Mouse (Mus musculus) gastrocnemius, adult 2 months (tissue): ENCODE data around the gene Trim54. TPM values are rescaled to one million over a fixed set of nuclear protein-coding genes. Genes with fewer than 3 reads are reported as not detected.

ENCODE experiments used
- DNase-seq: peaks from one replicate; pipeline ENCODE4 v3.0.0; 2022
- H3K27ac ChIP-seq: fragments of 200-600 bp; 2 replicates; pipeline ENCODE4 v1.8.1; 2022; ENCODE audit warnings: mild to moderate bottlenecking
- H3K4me3 ChIP-seq: fragments of 200-600 bp; 2 replicates; pipeline ENCODE4 v1.8.1; 2022; ENCODE audit warnings: mild to moderate bottlenecking, moderate library complexity
- CTCF ChIP-seq: fragments of 200-600 bp; IDR thresholded peaks from 2 replicates; pipeline ENCODE4 v1.8.1; 2022; ENCODE audit warnings: antibody characterized with exemption, mild to moderate bottlenecking, moderate library complexity
- intact Hi-C: fragments of 180-260 bp; cut with DNase I; formaldehyde crosslinking; loops from one replicate; pipeline ENCODE4 v1.15.1; 2025
- total RNA-seq, 2 experiments: library from RNA; stranded (reverse); gene quantifications; 2 replicates each; pipeline ENCODE4 v1.2.3; 2021

Trim54 gene
- total RNA-seq, 2 experiments from 2014 or later: 356 to 504 TPM

DNA sequence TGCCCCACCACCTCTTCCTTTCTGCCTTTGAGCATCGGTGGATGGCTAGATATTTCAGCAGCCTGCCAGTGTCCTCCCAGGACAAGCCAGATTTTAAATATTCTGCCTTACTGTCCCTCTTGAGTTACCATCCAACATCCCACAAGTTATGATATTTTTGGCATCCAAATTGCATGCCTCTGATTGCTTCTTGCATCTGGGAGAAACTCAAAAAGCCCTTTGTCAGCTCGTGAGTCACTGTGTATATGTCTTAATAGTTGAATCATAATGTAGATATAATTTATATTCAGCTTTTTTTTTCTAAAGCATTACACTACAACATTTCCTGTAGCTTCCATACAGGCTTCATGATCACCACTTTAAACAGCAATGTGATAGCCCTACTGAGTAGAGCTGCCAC is 29.4 kb upstream of the Trim54 start:
- intact Hi-C loops: no loop called here
- TF ChIP-seq CTCF: no peak
- H3K4me3 ChIP-seq: no peak overlapping the region
- no peak overlapping the region for H3K27ac ChIP-seq
- DNase-seq: no peak

DNA sequence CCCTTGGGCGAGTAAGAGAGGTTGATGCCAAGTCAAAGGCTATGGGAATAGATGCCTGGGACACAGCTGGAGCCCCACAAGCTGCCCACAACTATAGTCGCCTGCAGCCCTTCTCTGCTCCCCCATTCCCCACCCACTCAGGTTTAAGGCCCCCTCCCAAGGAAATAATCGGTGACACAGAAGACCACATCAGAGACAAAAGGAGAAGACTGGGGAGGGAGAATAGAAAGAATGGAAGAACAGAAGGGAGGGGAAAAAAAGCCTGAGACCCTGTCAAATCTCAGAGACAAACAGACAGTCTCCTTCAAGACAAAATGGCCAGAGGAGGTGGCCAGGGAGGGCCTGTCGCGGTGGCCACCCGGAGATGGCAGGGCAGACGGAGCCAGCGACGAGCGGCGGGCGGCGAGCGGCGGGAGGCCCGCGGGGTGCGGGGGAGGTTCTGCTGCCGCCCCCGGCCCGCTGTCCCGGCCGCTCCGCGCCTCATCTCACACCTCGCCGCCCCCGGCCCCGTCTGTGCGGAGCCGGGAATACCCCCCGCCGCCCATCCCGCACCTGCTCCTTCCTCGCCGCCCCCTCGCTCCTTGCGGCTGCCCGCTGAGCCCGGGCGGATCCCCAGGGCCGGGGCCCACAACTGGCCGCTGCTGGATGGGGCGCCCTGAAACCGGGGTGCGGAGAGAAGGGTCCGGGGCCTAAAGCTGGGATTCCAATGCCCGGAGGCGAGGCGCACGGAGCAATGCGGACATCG is 24.1 kb upstream of the Trim54 start:
- Histone ChIP-seq H3K27ac (no peak overlapping the region), H3K4me3 (peak overlapping the region; percentile 67)
- no peak for DNase-seq
- TF ChIP-seq CTCF: no peak
- intact Hi-C loops: no loop called here

DNA sequence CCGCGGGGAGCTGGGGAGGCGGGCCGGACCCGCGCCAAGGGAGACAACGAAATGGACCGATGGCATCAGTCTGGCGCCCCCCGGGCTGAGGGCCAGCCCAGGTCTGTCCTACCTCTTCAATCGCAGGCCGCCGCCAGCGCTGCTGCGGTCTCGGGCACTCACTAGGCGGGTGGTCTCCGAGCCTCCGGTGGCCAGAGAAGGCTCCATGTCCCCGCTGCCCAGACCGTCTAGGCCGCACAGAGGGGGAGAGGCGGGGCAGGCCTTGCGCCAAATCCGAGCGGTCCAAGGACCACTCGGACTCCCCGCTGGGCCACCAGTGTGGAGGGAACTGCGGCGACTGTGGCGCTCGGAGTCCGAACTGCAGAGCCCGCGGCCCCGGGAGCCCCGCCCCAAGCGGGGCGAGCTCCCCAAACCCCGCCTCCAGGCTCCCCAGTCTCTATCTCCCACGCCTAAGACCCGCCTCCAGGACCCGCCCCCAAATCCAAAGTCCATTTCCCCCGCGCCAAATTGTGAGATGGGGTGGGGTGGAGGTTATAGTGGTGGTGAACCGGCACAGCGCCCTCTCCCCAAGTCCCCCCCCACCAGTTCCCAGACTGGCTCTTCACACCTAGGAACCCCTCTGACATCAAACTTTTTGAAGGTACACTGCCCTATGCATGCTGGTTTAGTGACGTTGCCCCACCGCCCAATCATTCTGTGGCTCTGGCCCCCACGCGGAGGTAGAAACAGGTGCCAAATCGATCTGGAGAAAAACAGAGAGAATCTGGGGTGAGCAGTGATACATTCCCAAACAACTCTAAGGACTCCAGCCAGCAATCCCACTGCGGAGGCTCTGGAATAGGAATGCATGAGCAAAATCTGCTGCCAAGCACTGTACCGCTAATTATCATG is 23.1 kb upstream of the Trim54 start:
- intact Hi-C loops: no loop called here
- H3K27ac ChIP-seq: no peak overlapping the region
- H3K4me3 ChIP-seq: peak overlapping the region; percentile 67
- no peak for TF ChIP-seq CTCF
- DNase-seq: peak; percentile 60

DNA sequence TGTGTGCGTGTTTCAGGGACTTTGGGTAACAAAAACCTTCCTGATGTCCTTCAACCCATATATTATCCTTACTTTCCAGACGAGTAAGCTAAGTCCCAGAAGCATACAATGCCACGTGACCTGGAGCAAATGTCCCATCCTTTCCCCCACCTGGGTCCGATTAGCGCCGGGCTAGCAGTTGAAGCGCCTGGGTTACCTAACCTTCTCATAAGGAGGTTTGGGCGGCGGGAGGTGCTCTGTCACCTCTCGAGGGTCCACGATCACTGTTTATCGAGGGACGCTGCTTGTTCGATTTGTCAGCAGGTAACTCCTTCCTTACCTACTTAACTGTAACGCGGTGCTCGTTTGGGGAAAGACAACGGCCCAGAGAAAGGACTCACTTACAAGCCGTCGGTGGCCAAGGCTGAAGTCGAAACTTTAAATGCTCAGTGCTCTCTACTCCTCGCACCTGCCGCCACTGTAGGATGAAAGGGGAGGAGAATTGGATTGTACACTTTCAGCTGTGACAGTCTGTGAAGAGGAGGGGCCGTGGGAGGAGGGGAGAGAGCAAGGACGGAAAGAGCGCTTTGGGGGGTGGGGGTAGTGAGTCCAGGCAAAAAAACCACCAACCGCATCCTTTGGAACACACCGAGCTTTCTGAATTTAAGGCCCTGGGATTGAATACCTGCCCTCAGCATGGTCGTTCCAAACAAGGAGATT is 22.3 kb upstream of the Trim54 start:
- no peak for DNase-seq
- Histone ChIP-seq H3K4me3 (peak overlapping the region; percentile 67), H3K27ac (no peak overlapping the region)
- intact Hi-C loops: no loop called here
- TF ChIP-seq CTCF: no peak

DNA sequence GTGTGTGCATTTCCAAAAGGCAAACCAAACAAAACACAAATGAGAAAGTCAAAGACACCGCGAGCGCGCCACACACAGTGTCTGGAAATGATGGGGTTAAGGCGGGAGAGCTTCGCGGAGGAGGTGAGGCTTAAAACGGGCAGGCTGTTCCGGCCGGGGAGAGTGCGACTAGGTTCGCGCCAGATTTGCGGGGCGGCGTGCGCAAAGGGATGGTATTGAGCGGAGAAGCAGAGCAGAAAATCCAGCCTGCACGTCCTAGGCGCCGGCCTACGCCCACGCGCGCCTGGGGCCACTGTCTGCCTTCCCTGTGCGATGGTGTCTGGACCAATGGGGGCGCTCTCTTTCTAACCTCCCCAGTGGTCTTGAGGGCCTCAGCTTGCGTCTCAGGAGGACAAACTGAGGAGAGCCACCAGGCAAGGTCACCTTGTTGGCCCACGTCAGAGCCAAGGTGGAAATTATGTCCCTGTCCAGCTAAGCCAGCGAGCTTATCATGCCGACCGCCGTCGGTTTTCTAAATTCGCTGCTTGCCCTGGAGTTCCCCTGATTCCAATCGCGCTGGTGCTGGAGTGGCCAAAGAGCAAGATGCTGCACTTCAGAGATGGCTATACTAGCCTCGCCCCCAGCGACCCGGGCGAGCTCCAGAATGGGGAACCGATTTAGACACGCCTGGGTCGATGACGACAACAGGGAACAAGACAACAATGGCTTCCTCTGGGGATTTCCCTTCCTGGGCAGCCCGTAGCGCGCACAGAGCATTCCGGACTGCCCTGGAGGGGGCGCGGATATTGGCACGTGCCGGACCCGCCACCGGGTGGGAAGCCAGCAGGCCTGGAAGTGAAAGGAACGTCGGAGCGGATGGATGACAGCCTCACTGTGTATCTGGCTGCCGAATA is 21.5 kb upstream of the Trim54 start:
- DNase-seq: peak; percentile 63

DNA sequence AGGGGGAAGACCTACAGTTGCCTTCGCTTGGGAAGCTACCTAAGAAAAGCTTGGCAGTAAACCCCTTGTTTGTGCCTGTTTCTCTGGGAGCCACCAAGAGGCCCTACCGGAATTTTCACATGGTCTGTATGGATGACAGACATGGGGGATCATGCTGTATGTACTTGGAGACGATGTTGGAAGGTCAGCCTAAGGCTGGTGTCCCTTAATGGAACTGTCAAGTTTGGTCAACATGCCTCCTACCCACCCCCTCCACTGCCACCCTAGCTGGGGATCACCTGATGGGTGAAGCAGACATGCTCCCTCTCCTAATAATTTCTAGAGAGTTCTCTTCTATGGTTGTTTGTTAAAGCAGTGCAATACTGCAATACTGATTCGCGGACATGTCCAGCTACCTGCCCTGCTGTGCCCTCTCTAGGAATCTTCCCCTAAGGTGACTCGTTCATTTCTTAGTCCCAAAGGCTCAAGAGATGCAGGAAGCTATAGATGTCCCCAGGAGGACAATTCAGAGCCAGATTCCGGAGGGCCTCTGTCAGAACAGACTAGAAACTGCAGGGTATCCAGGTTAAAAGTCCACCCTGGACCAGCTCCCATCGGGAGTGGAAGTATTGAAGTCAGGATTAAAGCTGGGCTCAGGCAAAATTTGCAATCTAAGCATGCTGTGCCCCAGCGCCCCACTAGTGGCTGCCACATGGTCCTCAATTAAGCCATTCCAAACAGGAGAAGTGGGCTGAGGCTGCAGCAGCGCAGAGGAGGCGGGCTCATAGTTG is 20.6 kb upstream of the Trim54 start:
- intact Hi-C loops: no loop called here
- no peak for DNase-seq
- TF ChIP-seq CTCF: no peak
- Histone ChIP-seq H3K27ac (no peak overlapping the region), H3K4me3 (peak overlapping the region; percentile 67)

More for the DNA sequence above, 21.5 kb upstream of the Trim54 start:
- peak; percentile 22; the same call in 1 of the 2 replicates for TF ChIP-seq CTCF
- intact Hi-C loops: no loop called here
- Histone ChIP-seq H3K4me3 (peak overlapping the region; percentile 67), H3K27ac (no peak overlapping the region)

DNA sequence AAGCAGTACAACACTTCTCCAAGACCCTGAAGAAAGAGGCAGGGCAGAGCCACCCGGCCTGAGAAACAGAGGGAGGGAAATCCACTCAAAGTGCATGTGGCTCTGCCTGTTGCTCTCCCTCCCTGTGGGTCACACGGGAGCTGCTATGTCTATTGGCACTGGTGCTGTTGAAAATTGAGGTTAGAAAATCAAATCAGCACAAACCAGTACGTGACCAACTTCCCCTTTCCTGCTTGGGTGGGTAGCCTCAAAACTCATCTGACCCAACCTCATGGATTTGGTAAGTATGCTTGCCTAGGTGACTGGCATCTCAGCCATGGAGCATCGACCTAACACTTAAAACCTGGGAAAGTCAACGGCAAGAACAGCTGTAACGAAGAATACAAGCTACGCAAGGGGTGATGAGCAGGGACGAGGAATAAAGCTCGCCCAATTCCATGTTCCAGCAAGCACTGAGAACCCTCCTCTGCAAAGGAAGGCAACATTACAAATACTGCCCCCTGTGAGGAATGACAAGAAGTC is 10.6 kb upstream of the Trim54 start, which contains the start of gene Dnajc5g:
Dnajc5g (plus strand) TSS at position 472 of the 522 bp plus-strand sequence.
- no peak for DNase-seq
- no peak within 1 kb of the TSS for H3K4me3 ChIP-seq
- intact Hi-C loops: no loop called here
- no peak within 1 kb of the TSS for H3K27ac ChIP-seq
- TF ChIP-seq CTCF: no peak

DNA sequence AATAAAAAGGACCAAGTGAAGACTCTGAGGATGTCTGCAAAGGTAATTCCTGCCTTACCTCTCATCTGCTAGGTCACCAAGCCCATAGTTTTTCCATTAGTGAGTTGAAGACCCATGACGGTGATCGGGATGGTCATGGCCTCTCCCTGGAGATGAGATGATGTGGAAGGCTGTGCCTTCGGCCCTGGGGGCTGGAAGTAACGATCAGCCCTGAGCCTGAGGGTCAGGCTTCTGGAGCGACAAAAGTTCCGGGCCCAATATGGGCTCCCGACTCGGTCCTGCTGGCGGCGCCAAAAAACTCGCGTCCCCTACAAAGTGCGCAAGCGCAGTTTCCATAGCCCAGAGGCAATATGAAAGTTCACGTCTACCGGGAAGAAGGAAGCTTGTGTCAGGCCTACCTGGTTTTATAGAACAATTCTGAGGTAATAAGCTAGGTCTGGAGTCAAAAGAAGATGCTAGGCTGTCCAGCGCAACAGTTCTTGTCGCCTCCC is 8.5 kb upstream of the Trim54 start, which contains the start of gene Slc30a3:
Slc30a3 (minus strand) TSS at position 238 of the 491 bp plus-strand sequence.
- TF ChIP-seq CTCF: no peak
- DNase-seq: no peak
- intact Hi-C loops: no loop called here
- no peak within 1 kb of the TSS for H3K4me3 ChIP-seq
- no peak within 1 kb of the TSS for H3K27ac ChIP-seq

DNA sequence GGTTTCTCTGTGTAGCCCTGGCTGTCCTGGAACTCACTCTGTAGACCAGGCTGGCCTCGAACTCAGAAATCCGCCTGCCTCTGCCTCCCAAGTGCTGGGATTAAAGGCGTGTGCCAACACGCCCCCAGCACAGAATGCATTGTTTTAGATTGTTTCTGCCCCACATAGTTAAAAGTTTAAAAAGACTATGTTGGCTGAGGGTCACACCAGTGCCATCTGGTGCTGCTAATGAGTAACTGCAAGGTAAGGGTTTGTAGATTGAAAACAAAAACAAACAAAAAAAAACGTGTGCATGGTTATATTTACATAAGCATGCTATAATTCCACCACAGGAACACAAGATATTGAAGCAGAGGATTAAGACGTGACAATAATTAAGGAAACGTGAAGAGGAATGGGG is 5.7 kb upstream of the Trim54 start:
- intact Hi-C loops: no loop called here
- TF ChIP-seq CTCF: peak; percentile 70
- 0 out of 2 replicates have a peak overlapping the region, but pooled peaks have one; percentile 51 for H3K27ac ChIP-seq
- no peak for DNase-seq
- H3K4me3 ChIP-seq: no peak overlapping the region

DNA sequence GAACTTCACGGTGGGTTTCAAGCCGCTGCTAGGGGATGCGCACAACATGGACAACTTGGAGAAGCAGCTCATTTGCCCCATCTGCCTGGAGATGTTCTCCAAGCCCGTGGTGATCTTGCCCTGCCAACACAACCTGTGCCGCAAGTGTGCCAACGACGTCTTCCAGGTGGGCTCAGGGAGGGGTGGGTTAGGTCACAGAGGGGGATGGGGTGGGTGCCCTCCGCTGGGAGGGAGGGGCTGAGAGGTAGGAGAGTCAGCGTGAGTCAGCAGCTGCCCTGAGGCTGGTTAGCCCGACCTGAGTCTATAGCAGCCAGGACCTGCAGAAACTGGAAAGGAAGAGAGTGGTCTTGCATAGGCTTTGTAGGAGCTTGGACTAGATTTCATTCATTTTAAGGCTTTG is 400 bp downstream of the Trim54 start:
- H3K27ac ChIP-seq: peak overlapping the region; percentile 99
- H3K4me3 ChIP-seq: peak overlapping the region; percentile 83
- intact Hi-C loops: no loop called here
- peak; percentile 74 for DNase-seq
- TF ChIP-seq CTCF: no peak

DNA sequence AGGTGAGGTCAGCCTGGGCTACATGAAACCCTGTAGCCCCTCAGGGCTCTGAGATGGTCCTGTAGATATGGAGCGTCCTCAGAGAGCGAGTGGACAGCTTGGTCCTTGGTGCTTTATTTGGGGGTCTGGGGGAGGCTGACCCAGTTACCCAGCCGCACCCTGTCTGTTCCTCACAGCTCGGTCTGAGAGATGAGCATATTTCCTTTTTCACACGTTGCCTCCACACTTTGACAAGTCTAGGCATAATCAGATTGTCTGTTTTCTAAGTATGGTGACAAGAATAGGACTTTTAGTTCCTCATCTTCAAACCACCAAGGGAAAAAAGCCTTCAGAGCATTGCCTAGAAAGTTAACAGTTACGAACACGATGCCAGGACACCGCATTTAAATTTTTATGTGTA is 4.6 kb downstream of the Trim54 start:
- intact Hi-C loops: no loop called here

More for the DNA sequence above, 4.6 kb downstream of the Trim54 start:
- H3K4me3 ChIP-seq: peak overlapping the region; percentile 83
- no peak for DNase-seq
- no peak for TF ChIP-seq CTCF
- H3K27ac ChIP-seq: peak overlapping the region; percentile 25
